Mouse (Mus musculus): ENCODE measurements around the gene Poln. TPM values are rescaled to one million over a fixed set of nuclear protein-coding genes. Genes with fewer than 3 reads are reported as not detected.

The Poln gene
- polyA plus RNA-seq, 1 experiment, result 0.04 TPM

- Histone ChIP-seq H3K4me3 (no peak overlapping the region), H3K36me3 (ENCODE audit: control insufficient read depth, insufficient read depth) (no peaks in the 10 kb centered on the region)
Observed at GRCm38 (mm10) chr5:34183976-34184375, 14.7 kb upstream of the Poln start.

GRCm38 (mm10) chr5:34183156-34183880, 14.1 kb upstream of the Poln start:
- no peaks in the 10 kb centered on the region for H3K27me3 ChIP-seq (ENCODE audit: control insufficient read depth, insufficient read depth, insufficient read length)
- TF ChIP-seq SRF (IDR thresholded peaks at IDR 0.05; ENCODE audit: control insufficient read depth, insufficient read length, low read depth) (no peak), TCF12 (IDR thresholded peaks at IDR 0.05; ENCODE audit: insufficient read depth, poor library complexity, severe bottlenecking) (no peak), MYOD1 (IDR thresholded peaks at IDR 0.05; ENCODE audit: control insufficient read depth in 1 of 3, insufficient read length in 2 of 3, low read depth in 2 of 3) (no peak), E2F4 (IDR thresholded peaks at IDR 0.05; ENCODE audit: insufficient read depth) (no peak), MYOG (IDR thresholded peaks at IDR 0.05; ENCODE audit: control insufficient read depth in 1 of 3, insufficient read depth in 1 of 3, insufficient read length in 2 of 3, low read depth in 2 of 3) (no peak), CEBPB (IDR thresholded peaks at IDR 0.05; ENCODE audit: insufficient read depth, poor library complexity, severe bottlenecking) (no peak)
- H3K4me2 ChIP-seq (ENCODE audit: low read depth), result no peak overlapping the region
- H3K79me2 ChIP-seq (ENCODE audit: control insufficient read depth, insufficient read depth), result no peaks in the 10 kb centered on the region
- H3ac ChIP-seq (ENCODE audit: control insufficient read depth, insufficient read length), result no peak overlapping the region
- no peak overlapping the region for H3K4me3 ChIP-seq
- H3K36me3 ChIP-seq (ENCODE audit: control insufficient read depth, insufficient read depth), result no peaks in the 10 kb centered on the region

More at GRCm38 (mm10) chr5:34183976-34184375, 14.7 kb upstream of the Poln start:
- no peak for TF ChIP-seq POLR2AphosphoS2 (IDR thresholded peaks at IDR 0.05; ENCODE audit: insufficient read length, low read depth)
- TF ChIP-seq USF1 (IDR thresholded peaks at IDR 0.05; ENCODE audit: low read depth), result no peak
- TF ChIP-seq MYOG (IDR thresholded peaks at IDR 0.05; ENCODE audit: control insufficient read depth in 1 of 3, insufficient read depth in 1 of 3, insufficient read length in 2 of 3, low read depth in 2 of 3), result no peak
- TF ChIP-seq E2F4 (IDR thresholded peaks at IDR 0.05; ENCODE audit: insufficient read depth), result no peak
- TF ChIP-seq SRF (IDR thresholded peaks at IDR 0.05; ENCODE audit: control insufficient read depth, insufficient read length, low read depth), result no peak
- no peak for TF ChIP-seq POLR2A (IDR thresholded peaks at IDR 0.05; ENCODE audit: insufficient read length, low read depth)
- no peak for TF ChIP-seq REST (IDR thresholded peaks at IDR 0.05; ENCODE audit: insufficient read depth, insufficient read length)
- no peak for TF ChIP-seq MAX (IDR thresholded peaks at IDR 0.05; ENCODE audit: low read depth)
- no peak for TF ChIP-seq CEBPB (IDR thresholded peaks at IDR 0.05; ENCODE audit: insufficient read depth, poor library complexity, severe bottlenecking)
- TF ChIP-seq MYOD1 (IDR thresholded peaks at IDR 0.05; ENCODE audit: control insufficient read depth in 1 of 3, insufficient read length in 2 of 3, low read depth in 2 of 3), result no peak
- TF ChIP-seq TCF12 (IDR thresholded peaks at IDR 0.05; ENCODE audit: insufficient read depth, poor library complexity, severe bottlenecking), result no peak
- no peak overlapping the region for H3ac ChIP-seq (ENCODE audit: control insufficient read depth, insufficient read length)
- H3K79me2 ChIP-seq (ENCODE audit: control insufficient read depth, insufficient read depth), result no peaks in the 10 kb centered on the region
- no peak overlapping the region for H3K4me2 ChIP-seq (ENCODE audit: low read depth)
- no peaks in the 10 kb centered on the region for H3K27me3 ChIP-seq (ENCODE audit: control insufficient read depth, insufficient read depth, insufficient read length)

GRCm38 (mm10) chr5:34182486-34182885, 13.2 kb upstream of the Poln start:
- no peaks in the 10 kb centered on the region for H3K36me3 ChIP-seq (ENCODE audit: control insufficient read depth, insufficient read depth)

GRCm38 (mm10) chr5:34177821-34178220, 8.6 kb upstream of the Poln start:
- Histone ChIP-seq H3K4me3 (no peak overlapping the region), H3K79me2 (ENCODE audit: control insufficient read depth, insufficient read depth) (no peaks in the 10 kb centered on the region), H3K36me3 (ENCODE audit: control insufficient read depth, insufficient read depth) (no peaks in the 10 kb centered on the region), H3K27me3 (ENCODE audit: control insufficient read depth, insufficient read depth, insufficient read length) (no peaks in the 10 kb centered on the region), H3ac (ENCODE audit: control insufficient read depth, insufficient read length) (no peak overlapping the region), H3K4me2 (ENCODE audit: low read depth) (no peak overlapping the region)
- TF ChIP-seq CEBPB (IDR thresholded peaks at IDR 0.05; ENCODE audit: insufficient read depth, poor library complexity, severe bottlenecking), result no peak
- TF ChIP-seq POLR2AphosphoS2 (IDR thresholded peaks at IDR 0.05; ENCODE audit: insufficient read length, low read depth), result no peak
- no peak for TF ChIP-seq TCF12 (IDR thresholded peaks at IDR 0.05; ENCODE audit: insufficient read depth, poor library complexity, severe bottlenecking)

More at GRCm38 (mm10) chr5:34182486-34182885, 13.2 kb upstream of the Poln start:
- Histone ChIP-seq H3K79me2 (ENCODE audit: control insufficient read depth, insufficient read depth) (no peaks in the 10 kb centered on the region), H3K27me3 (ENCODE audit: control insufficient read depth, insufficient read depth, insufficient read length) (no peaks in the 10 kb centered on the region), H3K4me2 (ENCODE audit: low read depth) (no peak overlapping the region), H3ac (ENCODE audit: control insufficient read depth, insufficient read length) (no peak overlapping the region), H3K4me3 (no peak overlapping the region)
- TF ChIP-seq POLR2A (IDR thresholded peaks at IDR 0.05; ENCODE audit: insufficient read length, low read depth) (no peak), TCF3 (IDR thresholded peaks at IDR 0.05; ENCODE audit: insufficient read length, low read depth) (no peak), MYOG (IDR thresholded peaks at IDR 0.05; ENCODE audit: control insufficient read depth in 1 of 3, insufficient read depth in 1 of 3, insufficient read length in 2 of 3, low read depth in 2 of 3) (no peak), USF1 (IDR thresholded peaks at IDR 0.05; ENCODE audit: low read depth) (no peak), MAX (IDR thresholded peaks at IDR 0.05; ENCODE audit: low read depth) (no peak), REST (IDR thresholded peaks at IDR 0.05; ENCODE audit: insufficient read depth, insufficient read length) (no peak), E2F4 (IDR thresholded peaks at IDR 0.05; ENCODE audit: insufficient read depth) (no peak), TCF12 (IDR thresholded peaks at IDR 0.05; ENCODE audit: insufficient read depth, poor library complexity, severe bottlenecking) (no peak), POLR2AphosphoS2 (IDR thresholded peaks at IDR 0.05; ENCODE audit: insufficient read length, low read depth) (no peak), SRF (IDR thresholded peaks at IDR 0.05; ENCODE audit: control insufficient read depth, insufficient read length, low read depth) (no peak), MYOD1 (IDR thresholded peaks at IDR 0.05; ENCODE audit: control insufficient read depth in 1 of 3, insufficient read length in 2 of 3, low read depth in 2 of 3) (no peak), CEBPB (IDR thresholded peaks at IDR 0.05; ENCODE audit: insufficient read depth, poor library complexity, severe bottlenecking) (no peak)

GRCm38 (mm10) chr5:34177091-34177490, 7.8 kb upstream of the Poln start:
- Histone ChIP-seq H3K27me3 (ENCODE audit: control insufficient read depth, insufficient read depth, insufficient read length) (no peaks in the 10 kb centered on the region), H3K4me3 (no peak overlapping the region), H3K36me3 (ENCODE audit: control insufficient read depth, insufficient read depth) (no peaks in the 10 kb centered on the region), H3K4me2 (ENCODE audit: low read depth) (no peak overlapping the region), H3ac (ENCODE audit: control insufficient read depth, insufficient read length) (no peak overlapping the region), H3K79me2 (ENCODE audit: control insufficient read depth, insufficient read depth) (no peaks in the 10 kb centered on the region)
- TF ChIP-seq USF1 (IDR thresholded peaks at IDR 0.05; ENCODE audit: low read depth) (no peak), POLR2A (IDR thresholded peaks at IDR 0.05; ENCODE audit: insufficient read length, low read depth) (no peak), REST (IDR thresholded peaks at IDR 0.05; ENCODE audit: insufficient read depth, insufficient read length) (no peak), MYOG (IDR thresholded peaks at IDR 0.05; ENCODE audit: control insufficient read depth in 1 of 3, insufficient read depth in 1 of 3, insufficient read length in 2 of 3, low read depth in 2 of 3) (no peak), E2F4 (IDR thresholded peaks at IDR 0.05; ENCODE audit: insufficient read depth) (no peak), POLR2AphosphoS2 (IDR thresholded peaks at IDR 0.05; ENCODE audit: insufficient read length, low read depth) (no peak), TCF3 (IDR thresholded peaks at IDR 0.05; ENCODE audit: insufficient read length, low read depth) (no peak), MYOD1 (IDR thresholded peaks at IDR 0.05; ENCODE audit: control insufficient read depth in 1 of 3, insufficient read length in 2 of 3, low read depth in 2 of 3) (no peak), TCF12 (IDR thresholded peaks at IDR 0.05; ENCODE audit: insufficient read depth, poor library complexity, severe bottlenecking) (no peak), SRF (IDR thresholded peaks at IDR 0.05; ENCODE audit: control insufficient read depth, insufficient read length, low read depth) (no peak)

Measured in myocyte (in vitro differentiated cells).